Mouse (Mus musculus) left cerebral cortex, adult 2 months (tissue): ENCODE results near the gene Zfp14. TPM values are rescaled to one million over a fixed set of nuclear protein-coding genes. Genes with fewer than 3 reads are reported as not detected.

Experiments used
- DNase-seq, 2 experiments: peaks; one replicate each; pipeline ENCODE4 v3.0.0; 2021 to 2022; ENCODE audit warnings: low spot score in 2 of 2, mixed read lengths in 1 of 2; ENCODE audit errors: extremely low spot score in 1 of 2
- H3K27ac ChIP-seq: fragments of 200-600 bp; 2 replicates; pipeline ENCODE4 v1.8.1; 2022
- H3K4me3 ChIP-seq: fragments of 200-600 bp; 2 replicates; pipeline ENCODE4 v1.8.1; 2022
- CTCF ChIP-seq: fragments of 200-600 bp; IDR thresholded peaks from 2 replicates; pipeline ENCODE4 v1.8.1; 2022; ENCODE audit warnings: antibody characterized with exemption, mild to moderate bottlenecking, moderate library complexity
- intact Hi-C: fragments of 180-260 bp; cut with DNase I; formaldehyde crosslinking; loops from one replicate; pipeline ENCODE4 v1.15.1; 2025
- microRNA-seq, 2 experiments: library from miRNA; unstranded; fragments of <30 nt; microRNA quantifications; one replicate each; pipeline ENCODE4 v1.2.0; 2021
- total RNA-seq, 2 experiments: library from RNA; stranded (reverse); gene quantifications; 2 replicates each; pipeline ENCODE4 v1.2.3; 2021

The Zfp14 gene
- total RNA-seq, 2 experiments from 2014 or later: 6.8 to 7.8 TPM

DNA sequence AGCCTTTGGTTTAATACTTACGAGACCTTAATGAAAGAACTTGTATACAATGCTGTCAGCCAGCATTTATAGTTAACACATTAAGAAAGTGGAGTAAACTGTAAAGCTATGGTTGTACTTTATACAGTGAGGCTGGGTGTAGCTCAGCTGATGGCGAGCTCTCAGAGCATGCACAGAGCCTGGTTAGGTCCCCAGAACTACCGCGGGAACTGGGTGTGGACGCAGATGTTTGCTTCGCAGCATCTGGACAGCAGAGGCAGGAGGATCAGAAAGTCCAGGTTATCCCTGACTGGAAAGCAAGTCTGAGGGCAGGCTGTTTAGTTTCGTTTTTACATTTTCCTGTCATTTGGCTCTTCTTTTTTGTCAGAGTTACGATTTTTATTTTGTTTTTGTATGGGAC is 58.5 kb downstream of the Zfp14 start:
- Histone ChIP-seq H3K27ac (no peak overlapping the region), H3K4me3 (no peak overlapping the region)
- DNase-seq: no peak
- no peak for TF ChIP-seq CTCF
- intact Hi-C loops: no loop called here

DNA sequence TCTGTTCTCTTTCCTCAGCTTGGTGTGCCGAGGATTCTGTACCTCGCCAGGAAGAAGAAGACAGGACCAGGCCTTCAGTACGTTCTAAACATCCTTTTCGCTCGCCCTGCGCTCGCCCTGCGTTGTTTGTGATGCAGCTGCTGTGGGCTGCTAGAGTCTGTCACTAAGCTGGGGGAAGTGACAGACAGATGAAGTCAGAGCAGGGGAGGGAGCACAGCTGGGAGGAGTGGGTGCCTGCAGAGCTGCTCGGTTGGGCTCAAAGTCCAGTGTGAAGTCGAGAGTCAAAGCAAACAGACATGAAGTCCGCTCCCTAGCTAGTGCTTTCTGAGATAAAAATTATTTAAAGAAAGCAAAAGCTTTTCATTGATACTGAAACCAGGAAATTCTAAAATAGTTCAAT is 62.1 kb downstream of the Zfp14 start:
- DNase-seq: no peak
- intact Hi-C loops: no loop called here
- Histone ChIP-seq H3K4me3 (no peak overlapping the region), H3K27ac (no peak overlapping the region)
- TF ChIP-seq CTCF: no peak

DNA sequence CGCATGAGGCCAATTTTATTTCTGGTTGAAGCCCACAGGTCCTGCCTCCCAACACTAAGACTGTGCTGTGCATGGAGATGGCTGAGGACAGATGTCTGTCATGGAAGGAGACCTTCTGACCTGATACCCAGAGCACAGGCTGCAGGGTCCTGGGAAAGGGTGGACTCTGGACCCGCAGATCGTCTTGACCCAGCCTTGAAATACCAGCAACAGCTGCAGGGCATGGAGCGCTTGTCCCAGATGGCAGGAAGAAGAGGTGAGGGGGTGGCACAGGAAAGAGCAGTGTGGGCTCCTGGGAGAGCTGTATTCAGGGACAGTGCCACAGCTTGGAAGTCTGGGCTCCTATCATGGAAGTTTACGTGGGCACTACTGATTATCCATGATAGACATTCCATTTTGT is 63.6 kb downstream of the Zfp14 start:
- no peak for DNase-seq
- intact Hi-C loops: no loop called here
- Histone ChIP-seq H3K4me3 (no peak overlapping the region), H3K27ac (no peak overlapping the region)
- no peak for TF ChIP-seq CTCF

Small RNA genes lying within 50 kb of the gene (microRNA-seq; reads per million reads assigned to microRNA genes)
- gene Gm23368: 0 reads per million in 2 experiments

Other genes with a start within 250 kb of the Zfp14 start
- gene Zfp790, start 235.3 kb downstream of the Zfp14 start, total RNA-seq: 10 to 100 TPM; 21.8 to 23.1 TPM
- gene Zfp940, start 197.7 kb downstream of the Zfp14 start, total RNA-seq: 10 to 100 TPM; 18.9 to 25.7 TPM
- gene Zfp420, start 191.4 kb downstream of the Zfp14 start, total RNA-seq: 10 to 100 TPM; 15.3 to 16.8 TPM
- 10 to 100 TPM; 22.3 to 23.8 TPM for gene Zfp27, start 144.8 kb downstream of the Zfp14 start, total RNA-seq
- 1 to 10 TPM; 8.9 to 9.6 TPM for gene Zfp383, start 143.2 kb downstream of the Zfp14 start, total RNA-seq
- gene Zfp74, start 97.3 kb downstream of the Zfp14 start, total RNA-seq: 10 to 100 TPM; 17.4 to 19.0 TPM
- gene Zfp568, start 67.4 kb downstream of the Zfp14 start, total RNA-seq: 1 to 10 TPM; 3.6 to 3.9 TPM
- gene Zfp82, start 21.5 kb upstream of the Zfp14 start, total RNA-seq: 1 to 10 TPM; 3.6 to 3.8 TPM
- gene Gm26920, start 39.0 kb upstream of the Zfp14 start, total RNA-seq: 1 to 10 TPM; 1.1 to 1.4 TPM
- gene Zfp566, start 39.1 kb upstream of the Zfp14 start, total RNA-seq: 1 to 10 TPM; 7.0 to 7.2 TPM
- 10 to 100 TPM; 71.7 to 72.1 TPM for gene Zfp260, start 43.4 kb upstream of the Zfp14 start, total RNA-seq
- gene Zfp382, start 70.6 kb upstream of the Zfp14 start, total RNA-seq: 10 to 100 TPM; 34.3 to 37.8 TPM
- gene Zfp146, start 118.4 kb upstream of the Zfp14 start, total RNA-seq: 10 to 100 TPM; 47.3 to 49.9 TPM
- gene Cox7a1, start 132.8 kb upstream of the Zfp14 start, total RNA-seq: 1 to 10 TPM; 2.9 to 7.2 TPM
- 100 to 1,000 TPM; 173 to 175 TPM for gene Capns1, start 147.4 kb upstream of the Zfp14 start, total RNA-seq
- 10 to 100 TPM; 53.3 to 56.3 TPM for gene Polr2i, start 180.6 kb upstream of the Zfp14 start, total RNA-seq
- 100 to 1,000 TPM; 125 to 133 TPM for gene Tbcb, start 180.9 kb upstream of the Zfp14 start, total RNA-seq
- not detected for gene Ovol3, start 184.3 kb upstream of the Zfp14 start, total RNA-seq
- not detected for gene Thap8, start 228.7 kb upstream of the Zfp14 start, total RNA-seq
- 1 to 10 TPM; 1.0 to 1.6 TPM for gene Wdr62, start 229.0 kb upstream of the Zfp14 start, total RNA-seq
- gene Clip3, start 240.3 kb upstream of the Zfp14 start, total RNA-seq: 100 to 1,000 TPM; 488 to 492 TPM